Mouse (Mus musculus) c-Kit-positive CD71-positive TER-119-negative erythroid progenitor cells, embryonic 14.5 days (primary cell): ENCODE measurements around the gene Ktn1.

Source experiments
- DNase-seq: peaks from one replicate; pipeline ENCODE4 v3.0.0-alpha.2; 2013; ENCODE audit warnings: low read depth

Ktn1 gene

DNA sequence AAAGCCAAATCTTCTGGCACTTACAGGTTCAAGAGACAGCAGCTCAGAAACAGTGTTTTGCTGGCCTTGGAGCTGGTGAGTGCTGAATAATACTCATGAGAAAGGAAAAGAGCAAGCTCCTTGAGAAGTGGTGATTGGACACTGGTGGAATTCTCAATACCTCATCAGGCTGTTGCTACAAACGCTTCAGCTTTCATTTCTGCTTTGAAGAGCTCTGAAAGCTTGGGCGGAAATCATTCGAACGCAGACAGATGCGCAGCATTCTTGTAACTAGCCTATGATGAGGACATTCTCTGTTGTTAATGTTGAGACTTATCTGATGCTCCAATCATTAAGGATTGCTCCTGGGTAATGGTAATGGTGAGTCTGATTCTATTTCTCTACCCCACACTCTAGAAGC is at the start of gene Ktn1:
Ktn1 (plus strand) TSS at position 231 of the 400 bp plus-strand sequence.
- DNase-seq, result no peak

DNA sequence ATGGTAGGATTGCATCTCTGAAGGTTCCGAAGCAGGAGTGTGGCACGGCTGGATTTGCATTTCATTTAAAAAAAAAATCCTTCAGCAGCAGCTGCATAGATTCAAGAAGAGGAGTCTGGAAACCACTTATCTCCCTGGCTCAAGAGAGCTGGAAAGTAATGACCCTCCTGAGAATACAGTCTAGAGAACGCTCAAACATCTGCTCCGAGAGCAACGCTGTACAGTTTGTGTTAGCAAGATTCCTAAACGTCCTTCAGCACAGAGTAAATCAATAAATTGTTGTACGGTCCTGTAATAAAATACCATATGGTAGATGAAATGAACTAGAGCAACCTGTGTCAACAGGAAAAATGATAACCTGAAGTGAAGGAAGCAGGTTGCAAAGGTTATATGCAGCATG is 35.0 kb upstream of the Ktn1 start:
- DNase-seq, result no peak

DNA sequence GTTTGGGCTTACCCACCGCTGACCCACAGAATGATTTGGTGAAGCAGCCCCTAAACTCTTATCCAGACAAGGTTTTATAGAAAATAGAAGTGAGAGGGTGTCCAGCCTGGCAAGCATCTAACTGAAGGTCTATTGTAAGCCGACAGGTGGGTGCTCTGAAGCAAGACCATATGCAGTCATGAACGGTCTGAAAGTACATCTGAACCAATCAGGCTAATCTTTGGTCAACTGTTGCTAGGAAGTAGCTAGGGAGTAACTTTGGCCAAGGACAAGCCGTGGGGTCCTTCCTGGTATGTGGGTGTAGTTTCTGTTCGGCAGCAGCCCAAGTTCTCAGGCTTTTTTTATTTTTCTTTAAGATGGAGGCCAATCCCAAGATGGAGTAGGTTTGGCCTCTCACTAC is 29.4 kb upstream of the Ktn1 start:
- DNase-seq, result no peak

DNA sequence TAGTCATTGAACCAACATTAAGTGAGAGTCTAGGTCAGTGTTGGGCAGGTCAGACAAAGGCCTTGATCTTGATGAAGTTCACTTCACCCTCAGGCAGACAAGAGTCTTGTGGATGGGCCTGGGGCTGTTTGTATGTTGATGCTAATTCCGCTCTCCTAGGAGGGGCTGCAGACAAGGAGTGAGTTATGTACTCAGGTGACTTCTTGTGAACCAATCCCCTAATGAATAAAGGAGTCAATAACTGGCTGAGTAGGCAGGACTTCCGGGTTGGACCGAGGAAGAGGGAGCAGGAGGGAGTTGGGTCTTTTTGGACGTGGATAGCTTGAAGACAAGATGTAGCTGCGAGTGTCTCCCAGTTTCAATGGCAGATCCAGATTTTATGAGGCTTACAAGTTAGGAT is 26.3 kb upstream of the Ktn1 start:
- no peak for DNase-seq

DNA sequence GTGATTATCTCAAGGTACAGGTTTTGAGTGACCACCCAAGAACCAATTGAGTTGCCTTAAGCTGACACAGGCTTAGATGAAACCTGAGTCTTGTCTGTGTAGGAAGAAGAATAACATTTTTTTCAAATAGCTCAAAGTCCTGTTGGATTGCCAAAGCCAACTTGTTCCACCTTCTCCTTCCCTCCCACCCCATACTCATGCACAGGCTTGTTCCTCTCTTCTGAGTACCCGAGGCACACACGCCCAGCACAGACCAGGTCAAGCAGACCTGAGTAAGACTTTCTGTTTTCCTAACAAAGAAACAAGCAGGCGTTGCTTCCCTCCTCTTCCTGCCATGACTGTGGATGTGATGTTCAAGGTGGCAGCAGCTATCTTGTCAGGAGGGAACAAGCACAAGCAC is 23.4 kb upstream of the Ktn1 start:
- DNase-seq, result no peak

DNA sequence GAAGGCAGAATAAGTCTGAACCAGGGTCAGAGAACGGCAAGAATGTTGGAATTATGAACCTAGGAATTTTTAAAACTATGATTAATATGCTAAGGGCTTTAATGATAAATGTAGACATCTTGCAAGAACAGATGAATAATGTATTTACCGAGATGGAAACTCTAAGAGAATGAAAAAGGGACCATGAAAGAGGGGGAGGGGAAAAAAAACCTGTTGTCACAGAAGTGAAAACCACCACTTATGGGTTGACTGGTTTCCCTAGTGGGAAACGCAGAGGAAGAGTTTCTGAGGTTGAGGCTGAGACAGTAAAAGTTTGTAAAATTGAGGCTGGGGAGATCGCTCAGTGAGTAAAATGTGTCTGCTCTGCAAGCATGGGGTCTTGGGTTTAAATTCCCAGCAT is 22.1 kb upstream of the Ktn1 start:
- DNase-seq, result no peak

DNA sequence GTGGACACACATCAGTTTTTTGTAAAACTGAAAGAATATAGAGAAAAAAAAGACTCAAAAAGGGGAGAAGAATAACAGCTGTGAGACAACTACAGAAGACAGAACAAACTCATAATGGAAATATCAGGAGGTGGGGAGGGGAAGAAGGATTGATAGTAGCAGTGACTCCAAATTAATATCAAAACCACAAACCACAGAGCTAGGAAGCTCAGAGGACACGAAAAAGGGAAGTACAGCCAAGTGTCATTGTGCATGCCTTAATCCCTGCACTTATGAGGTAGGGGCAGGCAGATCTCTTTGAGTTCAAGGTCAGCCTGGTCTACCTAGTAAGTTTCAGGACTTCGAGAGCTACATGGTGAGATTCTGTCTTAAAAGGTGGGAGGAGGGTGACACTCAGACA is 21.4 kb upstream of the Ktn1 start:
- DNase-seq, result no peak

DNA sequence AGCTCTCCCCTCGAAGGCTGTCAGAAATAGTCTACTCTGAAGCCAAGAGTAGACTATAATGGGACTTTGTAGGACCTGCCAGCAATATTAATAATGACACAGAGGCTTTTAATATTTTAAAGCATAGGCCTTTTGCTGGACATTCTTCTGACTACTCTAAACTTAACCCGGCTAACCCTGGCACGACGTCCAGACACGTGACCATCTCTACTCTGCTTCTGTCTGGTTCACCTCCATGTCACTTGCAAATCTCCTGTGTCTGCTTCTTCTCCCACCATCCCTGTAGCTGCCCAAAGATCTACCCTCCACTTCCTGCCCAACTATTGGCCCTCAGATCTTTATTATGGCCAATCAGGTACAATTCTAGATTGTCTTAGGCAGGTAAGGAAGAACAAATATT is 20.9 kb upstream of the Ktn1 start:
- DNase-seq, result no peak

DNA sequence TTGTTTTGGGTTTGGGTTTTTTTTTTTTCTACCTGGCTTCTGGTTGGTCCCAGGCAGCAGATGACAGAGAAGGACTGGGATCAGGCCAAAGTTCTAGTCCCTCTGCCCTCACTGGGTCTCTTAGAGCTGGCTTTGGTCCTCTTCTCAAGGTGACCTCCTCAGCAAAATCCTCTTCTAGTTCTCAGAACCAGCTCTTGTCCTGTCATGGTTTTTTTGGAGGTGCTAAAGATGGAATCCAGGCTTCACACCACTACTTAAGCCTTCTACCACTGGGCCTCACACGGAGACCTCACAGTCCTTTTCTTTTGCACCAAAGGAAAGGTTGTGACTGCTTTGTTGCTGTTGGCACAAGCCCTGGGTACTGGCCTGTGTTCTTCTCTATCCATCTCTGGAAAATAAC is 15.8 kb upstream of the Ktn1 start:
- no peak for DNase-seq

DNA sequence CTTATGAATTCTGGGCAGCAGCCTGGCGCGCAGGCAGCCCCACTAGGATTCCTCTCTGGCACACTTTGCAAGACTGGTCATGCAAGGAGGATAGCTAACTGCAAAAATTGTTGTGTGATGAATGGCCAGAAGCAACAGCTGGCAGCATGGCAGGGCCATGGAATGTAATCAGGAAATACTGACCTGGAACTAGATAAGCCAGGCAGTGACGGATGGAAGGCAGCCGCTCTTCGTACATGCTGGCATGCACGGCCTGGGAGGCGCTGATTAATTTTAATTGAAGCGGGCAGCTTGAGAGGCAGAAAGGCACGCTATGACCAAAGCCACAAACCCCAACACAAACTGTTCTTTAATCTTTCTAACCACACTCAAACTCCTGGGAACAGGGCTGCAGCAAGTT is 13.8 kb upstream of the Ktn1 start:
- DNase-seq, result no peak

DNA sequence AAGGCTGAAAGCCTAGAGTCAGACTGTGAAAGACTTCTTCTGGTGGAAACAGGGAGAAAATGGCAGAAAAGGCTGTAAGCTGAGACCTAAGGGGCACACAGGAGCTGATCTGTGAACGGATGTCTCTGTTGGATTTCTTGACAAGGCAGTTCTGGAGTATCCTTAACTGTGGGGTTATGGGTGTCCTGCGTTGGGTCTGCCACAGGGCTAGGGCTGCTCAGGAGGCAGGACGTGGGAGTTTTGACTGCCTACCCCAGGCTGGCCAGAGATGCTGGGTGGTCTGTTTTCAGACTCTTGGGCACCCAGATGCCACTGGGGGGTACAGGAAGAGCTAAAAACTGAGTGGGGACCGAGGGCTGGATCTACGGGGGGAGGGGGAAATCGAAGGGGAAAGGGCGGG is 13.4 kb upstream of the Ktn1 start:
- DNase-seq, result no peak

DNA sequence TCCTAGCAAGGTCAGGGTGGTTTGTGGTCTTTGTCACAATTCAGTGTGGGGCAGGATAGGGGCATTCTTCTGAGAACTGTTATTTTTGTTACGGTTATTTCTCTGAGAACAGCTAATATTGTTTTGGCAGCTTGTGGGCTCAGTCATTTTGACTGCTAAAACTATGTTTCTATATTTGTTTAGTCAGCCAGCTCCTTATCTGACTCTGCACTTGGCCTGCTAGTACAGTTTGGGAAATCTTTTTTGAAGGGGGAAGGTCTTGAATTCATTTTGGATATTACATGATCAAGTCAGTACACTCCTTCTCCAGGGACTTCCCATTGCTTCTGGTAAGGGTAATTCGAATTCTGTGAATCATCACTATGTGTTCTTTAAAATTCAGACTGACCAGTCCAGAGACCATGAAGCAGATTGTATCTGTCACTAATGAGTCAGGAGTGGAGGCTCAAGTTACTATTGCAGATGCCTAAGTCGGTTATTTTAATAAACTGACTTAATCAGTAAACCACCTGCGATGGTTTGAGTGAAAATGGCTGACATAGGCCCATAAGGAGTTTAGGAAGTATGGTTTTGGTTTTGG is 9.8 kb upstream of the Ktn1 start:
- DNase-seq, result no peak

DNA sequence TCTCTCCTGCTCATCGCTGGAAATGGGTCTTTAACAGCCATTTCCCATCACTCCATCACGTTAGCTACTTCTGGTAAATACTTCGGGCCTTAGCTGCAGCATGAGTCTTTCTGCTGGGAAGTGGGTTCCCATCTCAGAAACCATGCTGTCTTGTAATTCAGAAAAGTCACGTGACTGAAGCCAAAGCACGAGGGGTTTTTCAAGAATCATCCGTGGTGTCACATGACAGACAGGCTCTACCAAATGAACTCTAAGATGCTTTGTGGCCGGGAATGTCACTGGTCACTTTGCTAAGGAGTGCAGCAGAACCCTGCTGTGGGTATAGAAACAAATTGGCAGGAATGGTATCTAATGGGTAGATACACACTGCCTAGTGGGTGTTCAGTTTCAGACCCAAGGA is 2.6 kb upstream of the Ktn1 start:
- DNase-seq, result no peak

DNA sequence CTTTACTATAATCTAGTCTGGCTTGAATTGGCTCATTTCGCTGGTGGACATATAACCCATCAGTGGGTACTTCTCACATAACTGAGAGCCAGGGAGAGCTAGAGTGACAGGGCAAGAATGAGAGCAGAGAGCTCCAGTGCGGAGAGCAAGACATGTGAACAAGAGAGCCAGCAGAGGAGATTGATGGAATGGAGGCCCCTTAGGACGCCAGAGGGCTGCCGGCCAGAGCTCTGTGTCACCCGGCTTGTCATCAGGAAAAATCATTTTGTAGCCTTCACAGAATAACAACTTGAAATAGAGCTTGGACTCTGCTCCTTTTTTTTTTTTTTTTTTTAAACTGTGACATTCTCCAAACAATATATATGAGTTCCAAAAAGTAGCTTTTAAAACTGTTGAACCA is 2.0 kb upstream of the Ktn1 start:
- DNase-seq, result no peak

DNA sequence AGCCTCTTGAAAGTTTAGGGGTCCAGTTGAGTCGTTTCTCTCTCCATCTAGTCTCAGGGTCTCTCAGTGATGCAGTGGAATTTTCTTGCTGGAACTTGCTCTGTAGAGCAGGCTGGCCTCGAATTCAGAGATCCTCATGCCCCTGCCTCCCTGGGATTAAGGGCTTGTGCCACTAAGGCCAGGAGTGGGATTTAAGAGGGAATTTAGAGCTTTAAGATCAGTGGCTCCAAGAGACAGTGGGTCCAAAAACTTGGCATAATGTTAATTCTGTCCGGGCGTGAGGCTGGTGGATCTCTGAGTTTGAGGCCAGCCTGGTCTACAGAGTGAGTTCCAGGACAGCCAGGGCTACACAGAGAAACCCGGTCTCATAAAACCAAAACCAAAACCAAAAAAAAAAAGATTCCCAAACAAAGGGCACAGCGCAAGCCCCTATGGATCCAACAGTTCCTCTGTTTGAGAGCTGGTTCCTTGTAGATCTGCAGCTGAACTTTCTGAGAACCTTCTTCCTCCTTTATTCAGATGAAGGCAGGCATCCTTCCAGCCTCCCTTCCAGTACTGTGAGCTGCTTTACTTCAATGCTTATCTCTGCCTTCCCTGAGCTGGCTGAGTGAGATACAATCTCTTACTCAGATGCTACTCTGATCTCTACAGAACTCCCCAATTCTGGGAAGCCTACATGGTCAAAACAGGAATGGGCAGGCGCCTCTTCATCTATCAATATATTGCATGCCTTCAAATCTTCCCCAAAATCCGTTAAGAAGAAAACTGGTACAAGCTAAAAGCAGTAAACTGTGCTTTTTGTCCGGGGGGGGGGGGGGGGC is 1.3 kb upstream of the Ktn1 start:
- DNase-seq, result no peak

DNA sequence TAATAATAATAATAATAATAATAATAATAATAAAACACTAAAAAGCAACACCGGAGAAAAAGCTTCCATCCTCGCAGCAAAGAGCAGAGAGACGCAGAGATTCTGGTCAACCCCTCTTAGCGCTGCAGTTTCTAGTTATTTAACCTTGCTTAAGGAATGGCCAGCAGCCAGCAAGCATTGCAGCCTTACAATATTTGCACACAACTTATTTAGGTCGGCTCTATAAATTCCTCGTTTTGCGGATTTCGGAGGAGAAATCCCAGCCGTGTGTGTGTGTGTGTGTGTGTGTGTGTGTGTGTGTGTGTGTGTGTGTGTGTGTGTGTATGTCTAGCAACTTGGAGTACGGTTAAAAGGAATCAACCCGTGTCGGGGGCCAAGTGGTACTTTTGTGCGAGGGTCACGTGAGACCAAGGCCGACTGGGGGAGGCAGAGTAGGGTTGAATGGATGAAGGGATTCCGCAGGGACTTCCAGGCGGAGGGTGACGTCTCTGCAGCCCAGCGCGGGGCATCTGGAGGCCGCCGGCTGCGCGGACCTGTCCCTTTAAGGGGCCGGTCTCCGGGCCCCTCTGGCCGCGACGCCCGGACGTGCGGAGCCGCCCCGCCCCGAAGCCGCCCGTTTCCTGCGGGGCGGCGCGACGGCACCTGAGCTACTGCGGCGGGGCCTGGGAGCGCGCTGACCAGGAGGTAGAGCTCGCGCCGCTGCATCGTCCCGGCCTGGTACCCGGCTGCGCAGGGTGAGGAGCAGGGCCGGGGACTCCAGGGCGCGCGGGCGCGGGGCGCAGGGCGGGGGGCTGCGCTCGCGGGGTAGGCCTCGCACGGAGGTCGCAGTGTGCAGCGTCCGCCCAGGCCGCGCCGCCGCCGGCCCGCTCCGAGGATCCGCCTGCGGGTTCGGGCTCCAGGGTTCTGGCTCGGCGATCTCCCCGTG is 720 bp downstream of the Ktn1 start:
- DNase-seq, result no peak

DNA sequence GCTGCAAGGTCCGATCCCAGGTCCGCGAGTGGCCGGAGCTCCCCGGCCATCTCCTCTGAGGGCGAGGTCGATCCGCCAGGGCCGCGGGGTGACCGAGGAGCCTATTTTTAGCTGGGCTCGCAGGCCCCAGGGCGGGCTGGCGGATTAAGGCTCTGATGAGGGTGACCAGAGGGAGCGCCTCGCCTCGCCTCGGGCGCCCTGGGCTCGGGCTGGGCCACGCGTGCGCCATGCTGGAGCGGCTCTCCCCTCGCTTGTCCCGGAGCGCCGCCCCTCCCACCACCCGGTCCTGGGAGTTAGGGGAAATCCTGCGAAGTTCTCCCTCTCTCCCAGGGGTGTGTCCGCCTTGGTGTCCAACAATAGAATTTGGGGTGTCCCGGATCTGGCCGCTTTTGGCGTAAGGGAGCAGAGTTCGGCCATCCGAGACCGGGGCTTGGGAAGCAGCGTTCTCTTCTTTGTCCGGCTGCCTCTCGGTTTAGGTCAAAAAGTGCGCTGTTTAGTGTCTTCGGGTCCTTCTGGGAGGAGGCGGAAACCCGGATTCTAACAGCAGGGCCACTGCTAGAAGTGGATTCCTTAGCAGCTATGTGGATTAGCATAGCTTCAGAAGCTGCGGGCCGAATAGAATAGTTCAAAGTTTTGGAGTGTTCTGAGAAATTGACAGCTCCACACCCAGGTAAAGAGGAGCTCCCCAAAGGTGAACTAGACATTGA is 1.5 kb downstream of the Ktn1 start:
- no peak for DNase-seq

DNA sequence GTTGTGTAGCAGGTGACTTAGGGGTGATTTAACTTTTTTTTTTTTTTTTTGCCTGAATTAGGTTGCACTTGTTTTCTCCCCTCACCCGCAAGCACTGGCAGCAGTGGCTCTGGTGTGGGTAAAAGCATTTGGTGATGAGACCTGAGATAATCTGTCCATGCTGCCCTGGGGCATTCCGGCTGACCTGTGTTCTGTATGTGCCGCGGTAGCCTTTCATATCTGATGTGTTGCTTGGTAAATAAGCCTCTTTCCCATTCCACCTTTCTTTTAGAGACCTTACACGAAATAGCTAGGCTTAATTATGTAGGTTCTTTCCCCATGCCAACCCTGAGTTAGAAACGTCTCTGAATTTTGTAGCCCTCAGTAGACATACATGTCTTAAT is 2.1 kb downstream of the Ktn1 start:
- no peak for DNase-seq

DNA sequence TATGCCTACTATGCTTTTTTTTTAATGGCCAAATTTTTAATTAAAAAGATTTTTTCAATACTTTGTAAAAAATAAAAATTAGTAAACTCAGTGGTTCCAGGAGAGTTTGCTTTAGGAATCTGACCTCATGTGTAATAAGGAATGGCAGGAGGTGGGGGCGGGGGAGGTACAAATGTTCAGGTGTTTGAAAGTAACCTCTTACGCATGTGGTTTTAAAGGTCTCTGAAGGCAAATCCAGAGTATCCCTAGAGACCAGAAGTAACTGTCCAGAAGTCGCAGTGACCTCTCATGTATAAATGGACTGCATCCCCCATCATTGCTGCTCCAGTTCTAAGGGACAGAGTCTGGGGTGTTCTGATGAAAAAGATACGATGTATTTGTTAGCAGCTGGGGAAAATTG is 3.0 kb downstream of the Ktn1 start:
- DNase-seq, result no peak

DNA sequence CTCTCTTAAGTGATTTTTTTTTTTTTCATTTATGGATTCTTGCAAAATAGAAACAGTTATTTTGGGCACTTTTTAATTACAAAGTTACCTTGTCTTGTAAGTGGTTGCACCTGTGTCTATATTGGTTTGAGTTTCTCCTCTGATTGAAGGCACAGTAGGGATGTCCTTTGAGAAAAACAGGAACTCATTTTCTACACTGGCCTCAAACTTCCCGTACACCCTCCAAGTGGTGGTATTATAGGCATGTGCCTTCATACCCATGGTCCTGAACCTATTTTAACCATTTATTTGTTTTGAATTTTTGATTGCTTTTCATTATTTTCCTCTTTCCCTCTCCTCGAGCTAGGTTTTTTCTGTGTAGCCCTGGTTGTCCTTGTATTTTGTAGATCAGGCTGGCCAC is 7.2 kb downstream of the Ktn1 start:
- no peak for DNase-seq

DNA sequence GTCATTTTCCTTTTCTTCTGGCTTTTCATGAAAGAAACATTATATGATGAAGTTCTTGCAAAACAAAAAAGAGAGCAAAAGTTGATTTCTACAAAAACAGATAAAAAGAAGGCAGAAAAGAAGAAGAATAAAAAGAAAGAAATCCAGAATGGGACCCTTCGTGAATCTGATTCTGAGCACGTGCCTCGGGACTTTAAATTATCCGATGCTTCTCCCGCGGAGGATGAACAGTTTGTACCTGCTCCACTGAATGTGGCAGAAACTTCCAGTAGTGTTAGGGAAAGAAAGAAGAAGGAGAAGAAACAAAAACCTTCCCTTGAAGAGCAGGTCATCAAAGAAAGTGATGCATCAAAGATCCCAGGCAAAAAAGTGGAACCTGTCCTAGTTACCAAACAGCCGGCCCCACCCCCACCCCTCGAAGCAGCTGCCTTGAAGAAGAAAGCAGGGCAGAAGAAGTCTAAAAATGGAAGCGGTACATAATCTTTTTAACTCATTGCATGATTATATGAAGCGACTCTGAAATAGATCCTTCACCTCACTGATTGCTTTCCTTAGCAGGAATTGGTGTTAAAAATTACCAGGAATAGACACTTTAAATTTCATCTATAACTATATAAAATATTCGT is 15.7 kb downstream of the Ktn1 start:
- no peak for DNase-seq

DNA sequence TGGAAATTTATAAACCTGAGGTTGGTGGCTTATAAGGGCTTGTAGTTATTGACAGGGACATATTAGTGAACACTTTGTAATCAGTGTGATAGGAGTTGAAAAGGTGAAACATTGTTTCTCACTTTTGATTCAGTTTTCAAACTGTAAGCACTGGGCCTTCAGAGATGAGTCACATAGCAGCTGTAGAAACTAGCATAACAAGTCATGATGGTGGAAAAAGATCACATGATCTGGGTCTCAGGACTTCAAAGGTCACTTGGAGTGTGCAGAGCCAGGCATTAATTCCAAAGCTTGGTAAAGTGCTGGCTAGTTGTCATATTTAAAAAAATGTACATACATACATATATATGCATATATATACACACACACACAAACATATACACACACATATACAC is 16.2 kb downstream of the Ktn1 start:
- no peak for DNase-seq
